Mouse (Mus musculus) hindbrain, embryonic 12.5 days (tissue): ENCODE results near the gene Mob3c. TPM values are rescaled to one million over a fixed set of nuclear protein-coding genes. Genes with fewer than 3 reads are reported as not detected.
A peak's percentile ranks its signal among the peaks of the same experiment; 100 is the strongest.

ENCODE experiments used
- ATAC-seq: fragments of 200-750 bp; cut with Nextera tagmentation; 2 replicates; pipeline ENCODE4 v1.8.0; 2017; ENCODE audit warnings: moderate TSS enrichment; ENCODE audit not compliant: low FRiP score
- H3K27ac ChIP-seq: fragments of 300-500 bp; sonication (generic); 2 replicates; pipeline ENCODE4 v1.5.1; 2016; ENCODE audit warnings: mild to moderate bottlenecking
- H3K27me3 ChIP-seq: fragments of 300-500 bp; sonication (generic); 2 replicates; pipeline ENCODE4 v1.6.1; 2016; ENCODE audit warnings: mild to moderate bottlenecking
- H3K36me3 ChIP-seq: fragments of 300-500 bp; sonication (generic); 2 replicates; pipeline ENCODE4 v1.6.1; 2016; ENCODE audit warnings: mild to moderate bottlenecking
- H3K4me1 ChIP-seq: fragments of 300-500 bp; sonication (generic); 2 replicates; pipeline ENCODE4 v1.6.1; 2016
- H3K4me2 ChIP-seq: fragments of 300-500 bp; sonication (generic); replicated peaks from 2 replicates; pipeline ENCODE4 v1.6.1; 2016; ENCODE audit warnings: mild to moderate bottlenecking
- H3K4me3 ChIP-seq: fragments of 300-500 bp; sonication (generic); 2 replicates; pipeline ENCODE4 v1.5.1; 2016; ENCODE audit warnings: mild to moderate bottlenecking
- H3K9ac ChIP-seq: fragments of 300-500 bp; sonication (generic); 2 replicates; pipeline ENCODE4 v1.6.1; 2016; ENCODE audit warnings: mild to moderate bottlenecking, moderate library complexity
- H3K9me3 ChIP-seq: fragments of 300-500 bp; sonication (generic); replicated peaks from 2 replicates; pipeline ENCODE4 v1.6.1; 2016; ENCODE audit warnings: mild to moderate bottlenecking
- WGBS: fragments of 180-500 bp; shearing (Covaris S2); methylation state at CpG from one replicate; pipeline ENCODE4 v1.1.7; 2016; 5-methylcytosine and 5-hydroxymethylcytosine counted together
- polyA plus RNA-seq: library from polyadenylated mRNA; unstranded; fragments of >200 nt; fragmentation: Nextera tagmentation; extraction: Ambion mirVana; gene quantifications from 2 replicates; pipeline ENCODE4 v1.2.1, GENCODE M21; 2016

Mob3c gene
- polyA plus RNA-seq, result 5.0 and 6.7 TPM in 2 replicates

- H3K9me3 ChIP-seq, result no peaks in the 10 kb centered on the region
- no peaks in the 10 kb centered on the region for H3K36me3 ChIP-seq
- H3K9ac ChIP-seq, result peak within 1 kb of the TSS; percentile 78
- H3K27ac ChIP-seq, result peak within 1 kb of the TSS; percentile 52; the same call in 1 of the 2 replicates
- H3K4me3 ChIP-seq, result peak within 1 kb of the TSS; percentile 83
- ATAC-seq, result peak; percentile 90
- peaks cover 6% of the 10 kb centered on the region for H3K27me3 ChIP-seq
- peaks cover 11% of the 10 kb centered on the region for H3K4me1 ChIP-seq
- under 1% methylated on average over 55 of the region's 57 CpGs for WGBS
- peak within 1 kb of the TSS; percentile 81 for H3K4me2 ChIP-seq
These were observed at the start of gene Mob3c for GRCm38 (mm10) chr4:115827888-115828571. Gene Mob3c (plus strand): TSS chr4:115828092.

- H3K4me3 ChIP-seq, result no peak overlapping the region
- ATAC-seq, result no peak
- H3K4me1 ChIP-seq, result peaks cover 4% of the 10 kb centered on the region
- H3K4me2 ChIP-seq, result no peak overlapping the region
- no peaks in the 10 kb centered on the region for H3K9me3 ChIP-seq
- no peak overlapping the region for H3K27ac ChIP-seq
- 44% methylated on average over 6 of the region's 6 CpGs for WGBS
- H3K9ac ChIP-seq, result no peak overlapping the region
- peaks cover 20% of the 10 kb centered on the region for H3K36me3 ChIP-seq
- no peaks in the 10 kb centered on the region for H3K27me3 ChIP-seq
These were observed 47.6 kb upstream of the Mob3c start for GRCm38 (mm10) chr4:115780269-115780668.

- H3K9me3 ChIP-seq, result no peaks in the 10 kb centered on the region
- H3K4me1 ChIP-seq, result peaks cover 10% of the 10 kb centered on the region
- H3K27me3 ChIP-seq, result no peaks in the 10 kb centered on the region
- peaks cover 20% of the 10 kb centered on the region for H3K36me3 ChIP-seq
- no peak within 1 kb of the TSS for H3K4me3 ChIP-seq
- no peak within 1 kb of the TSS for H3K4me2 ChIP-seq
- no peak within 1 kb of the TSS for H3K27ac ChIP-seq
- H3K9ac ChIP-seq, result no peak within 1 kb of the TSS
- WGBS, result 84% methylated on average over 3 of the region's 3 CpGs
- no peak for ATAC-seq
These were observed 47.0 kb upstream of the Mob3c start, which contains the start of gene Tex38 for GRCm38 (mm10) chr4:115780918-115781317. Gene Tex38 (minus strand): TSS chr4:115781018.

GRCm38 (mm10) chr4:115782026-115782805 is 45.7 kb upstream of the Mob3c start:
- Histone ChIP-seq H3K4me1 (peaks cover 10% of the 10 kb centered on the region), H3K36me3 (peaks cover 10% of the 10 kb centered on the region; the same call in 1 of the 2 replicates), H3K4me3 (no peak overlapping the region), H3K27ac (no peak overlapping the region), H3K9me3 (no peaks in the 10 kb centered on the region), H3K4me2 (no peak overlapping the region), H3K27me3 (no peaks in the 10 kb centered on the region), H3K9ac (no peak overlapping the region)
- no peak for ATAC-seq
- 92% methylated on average over 5 of the region's 5 CpGs for WGBS

- under 1% methylated on average over 67 of the region's 69 CpGs for WGBS
These were observed 43.0 kb upstream of the Mob3c start, which contains the start of gene Atpaf1 for GRCm38 (mm10) chr4:115784769-115785510. Gene Atpaf1 (plus strand): TSS chr4:115784812.

GRCm38 (mm10) chr4:115785511-115786034 is 42.3 kb upstream of the Mob3c start:
- Histone ChIP-seq H3K27me3 (no peaks in the 10 kb centered on the region), H3K9me3 (no peaks in the 10 kb centered on the region), H3K36me3 (peaks cover 11% of the 10 kb centered on the region), H3K4me2 (peak overlapping the region; percentile 57), H3K9ac (peak overlapping the region; percentile 85), H3K4me3 (peak overlapping the region; percentile 78), H3K4me1 (peaks cover 10% of the 10 kb centered on the region), H3K27ac (no peak overlapping the region)
- ATAC-seq, result peak; percentile 15; the same call in 1 of the 2 replicates
- whole genome bisulfite sequencing, result 57% methylated on average over 7 of the region's 7 CpGs

More at GRCm38 (mm10) chr4:115784769-115785510, 43.0 kb upstream of the Mob3c start, which contains the start of gene Atpaf1:
- Histone ChIP-seq H3K27me3 (no peaks in the 10 kb centered on the region), H3K4me2 (peak within 1 kb of the TSS; percentile 57), H3K9me3 (no peaks in the 10 kb centered on the region), H3K36me3 (peaks cover 9% of the 10 kb centered on the region), H3K27ac (no peak within 1 kb of the TSS), H3K9ac (peak within 1 kb of the TSS; percentile 85), H3K4me3 (peak within 1 kb of the TSS; percentile 78), H3K4me1 (peaks cover 10% of the 10 kb centered on the region)
- ATAC-seq, result peak; percentile 89

GRCm38 (mm10) chr4:115790864-115791263 is 37.0 kb upstream of the Mob3c start:
- WGBS, result 86% methylated on average over 3 of the region's 3 CpGs
- Histone ChIP-seq H3K4me2 (no peak overlapping the region), H3K4me1 (peaks cover under 1% of the 10 kb centered on the region; the same call in 1 of the 2 replicates), H3K4me3 (no peak overlapping the region), H3K9me3 (no peaks in the 10 kb centered on the region), H3K36me3 (peaks cover 34% of the 10 kb centered on the region), H3K27ac (no peak overlapping the region), H3K27me3 (no peaks in the 10 kb centered on the region), H3K9ac (no peak overlapping the region)
- no peak for ATAC-seq

GRCm38 (mm10) chr4:115795360-115795759 is 32.5 kb upstream of the Mob3c start:
- no peaks in the 10 kb centered on the region for H3K9me3 ChIP-seq
- H3K36me3 ChIP-seq, result peaks cover 55% of the 10 kb centered on the region
- no peaks in the 10 kb centered on the region for H3K4me1 ChIP-seq
- no peaks in the 10 kb centered on the region for H3K27me3 ChIP-seq
- H3K4me3 ChIP-seq, result no peak overlapping the region
- H3K4me2 ChIP-seq, result no peak overlapping the region
- 93% methylated on average over 3 of the region's 3 CpGs for WGBS
- H3K9ac ChIP-seq, result no peak overlapping the region
- no peak for ATAC-seq
- H3K27ac ChIP-seq, result no peak overlapping the region

GRCm38 (mm10) chr4:115799981-115800380 is 27.9 kb upstream of the Mob3c start:
- H3K4me1 ChIP-seq, result no peaks in the 10 kb centered on the region
- ATAC-seq, result no peak
- H3K4me2 ChIP-seq, result no peak overlapping the region
- no peaks in the 10 kb centered on the region for H3K9me3 ChIP-seq
- 82% methylated on average over 3 of the region's 3 CpGs for WGBS
- H3K27me3 ChIP-seq, result no peaks in the 10 kb centered on the region
- H3K36me3 ChIP-seq, result peaks cover 52% of the 10 kb centered on the region
- H3K9ac ChIP-seq, result no peak overlapping the region
- no peak overlapping the region for H3K27ac ChIP-seq
- H3K4me3 ChIP-seq, result no peak overlapping the region

- Histone ChIP-seq H3K36me3 (peaks cover 26% of the 10 kb centered on the region), H3K27me3 (no peaks in the 10 kb centered on the region), H3K9ac (no peak overlapping the region), H3K4me1 (no peaks in the 10 kb centered on the region), H3K4me3 (no peak overlapping the region), H3K9me3 (no peaks in the 10 kb centered on the region), H3K27ac (no peak overlapping the region), H3K4me2 (no peak overlapping the region)
- ATAC-seq, result no peak
- WGBS, result 87% methylated on average over 4 of the region's 4 CpGs
These were observed 15.6 kb upstream of the Mob3c start for GRCm38 (mm10) chr4:115812326-115812725.

- Histone ChIP-seq H3K9me3 (no peaks in the 10 kb centered on the region), H3K27ac (no peak overlapping the region), H3K4me2 (no peak overlapping the region), H3K4me1 (no peaks in the 10 kb centered on the region), H3K27me3 (no peaks in the 10 kb centered on the region), H3K36me3 (peaks cover 26% of the 10 kb centered on the region), H3K9ac (no peak overlapping the region), H3K4me3 (no peak overlapping the region)
- ATAC-seq, result no peak
- 90% methylated on average over 5 of the region's 5 CpGs for WGBS
These were observed 12.3 kb upstream of the Mob3c start for GRCm38 (mm10) chr4:115815606-115816005.

GRCm38 (mm10) chr4:115820199-115820598 is 7.7 kb upstream of the Mob3c start:
- Histone ChIP-seq H3K27ac (no peak overlapping the region), H3K9me3 (no peaks in the 10 kb centered on the region), H3K4me3 (no peak overlapping the region), H3K9ac (no peak overlapping the region), H3K36me3 (no peaks in the 10 kb centered on the region), H3K4me1 (no peaks in the 10 kb centered on the region), H3K27me3 (no peaks in the 10 kb centered on the region), H3K4me2 (no peak overlapping the region)
- no peak for ATAC-seq
- WGBS, result 74% methylated on average over 3 of the region's 3 CpGs
